Mouse (Mus musculus) leukemia stem cell, adult 10-12 weeks (primary cell): ENCODE measurements around the gene Gstt3. TPM values are rescaled to one million over a fixed set of nuclear protein-coding genes. Genes with fewer than 3 reads are reported as not detected.

Experiments
- polyA plus RNA-seq: library from polyadenylated mRNA; stranded (reverse); fragments of >175 nt; gene quantifications from 2 replicates; pipeline ENCODE4 v1.2.3, GENCODE M21; 2012; ENCODE audit warnings: low replicate concordance

Gstt3 gene
- polyA plus RNA-seq, result 0.27 and 0.55 TPM in 2 replicates

DNA sequence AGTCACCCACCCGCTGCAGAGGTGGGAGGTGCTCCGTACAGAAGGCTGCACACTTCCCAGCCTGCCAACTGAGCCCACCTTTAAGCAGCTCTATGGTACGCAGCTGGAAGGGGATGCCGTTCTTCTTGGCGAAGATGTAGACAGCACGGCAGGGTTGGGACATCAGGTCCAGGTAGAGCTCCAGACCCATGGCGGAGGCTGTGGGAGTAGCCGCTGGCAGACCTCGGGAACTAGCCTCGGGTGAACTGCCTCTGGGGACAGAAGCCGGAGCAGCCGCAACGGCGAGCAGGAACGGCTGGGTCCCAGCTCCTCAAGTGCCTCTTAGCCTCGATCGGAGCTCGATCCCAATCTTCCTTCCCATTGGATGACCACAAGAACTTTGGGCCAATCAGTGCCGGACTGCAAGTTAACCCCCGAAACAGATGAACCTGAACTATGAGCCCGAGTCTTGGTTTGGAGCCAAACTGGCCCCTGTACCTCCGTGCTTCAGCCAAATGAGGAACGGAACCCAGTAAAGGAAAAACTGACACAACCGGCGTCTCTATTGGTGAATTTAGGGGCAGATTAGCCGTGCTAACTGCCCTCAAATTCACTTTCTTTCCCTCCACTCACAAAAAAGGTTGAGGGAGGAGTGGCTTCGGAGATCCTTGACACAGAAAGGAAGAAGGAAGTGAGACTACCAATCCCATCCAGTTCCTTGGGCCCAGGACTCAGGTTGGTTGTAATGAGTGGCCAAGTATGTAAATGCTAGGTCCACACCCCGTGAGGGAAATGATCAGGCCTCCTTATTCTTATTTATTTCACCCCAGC is at the start of gene Gstt3, which contains the start of gene Gm20441:
Gene Gstt3 (minus strand): TSS at position 646 of the 810 bp plus-strand sequence.
Gene Gm20441 (minus strand): TSS at position 186 of the 810 bp plus-strand sequence.

DNA sequence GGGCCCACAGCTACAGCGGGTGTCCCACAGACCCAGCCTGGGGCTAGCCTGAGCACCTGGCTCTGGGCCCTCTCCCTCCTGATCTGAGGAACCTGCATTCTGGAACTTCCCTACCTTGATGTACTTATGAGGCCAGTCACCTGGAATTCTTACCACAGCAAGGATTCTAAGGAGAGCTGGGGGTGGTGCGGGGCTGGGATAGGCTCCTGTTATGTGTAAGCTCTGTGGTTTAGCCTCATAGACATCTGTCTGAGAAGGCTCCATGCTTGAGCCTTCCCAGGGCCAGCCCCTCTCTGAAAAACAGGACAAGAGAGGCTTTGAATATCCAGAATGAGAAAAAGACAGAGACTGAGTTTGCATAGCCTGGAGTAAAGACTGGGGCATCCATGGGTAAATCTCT is 41.2 kb upstream of the Gstt3 start, which contains the start of gene Gstt4:
Gene Gstt4 (minus strand): TSS at position 101 of the 400 bp plus-strand sequence.

DNA sequence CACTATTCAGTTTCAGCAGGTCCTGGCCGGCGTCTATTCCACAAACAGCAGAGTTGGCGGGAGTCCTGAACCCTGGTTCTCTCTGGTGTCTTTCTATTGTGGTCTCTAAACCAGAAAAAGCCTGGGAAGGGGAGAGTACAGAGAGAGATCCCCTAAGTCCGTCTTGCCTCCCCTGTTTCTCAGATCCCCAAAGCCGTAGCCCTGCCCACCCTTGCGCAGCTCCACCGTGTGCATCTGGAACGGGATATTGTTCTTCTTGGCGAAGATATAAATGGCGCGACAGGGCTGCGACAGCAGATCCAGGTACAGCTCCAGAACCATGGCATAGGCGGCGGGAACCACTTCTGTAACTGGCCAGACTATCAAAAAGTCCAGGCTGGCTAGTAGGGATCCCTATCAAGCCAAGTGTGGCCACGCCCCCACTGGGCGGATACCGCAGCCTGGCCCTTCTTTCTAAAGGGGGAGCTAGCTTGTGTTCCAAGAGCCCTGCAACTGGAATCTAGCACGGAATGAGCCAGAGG is 17.0 kb upstream of the Gstt3 start, which contains the start of gene Gstt1:
Gene Gstt1 (minus strand): TSS at position 409 of the 521 bp plus-strand sequence.

DNA sequence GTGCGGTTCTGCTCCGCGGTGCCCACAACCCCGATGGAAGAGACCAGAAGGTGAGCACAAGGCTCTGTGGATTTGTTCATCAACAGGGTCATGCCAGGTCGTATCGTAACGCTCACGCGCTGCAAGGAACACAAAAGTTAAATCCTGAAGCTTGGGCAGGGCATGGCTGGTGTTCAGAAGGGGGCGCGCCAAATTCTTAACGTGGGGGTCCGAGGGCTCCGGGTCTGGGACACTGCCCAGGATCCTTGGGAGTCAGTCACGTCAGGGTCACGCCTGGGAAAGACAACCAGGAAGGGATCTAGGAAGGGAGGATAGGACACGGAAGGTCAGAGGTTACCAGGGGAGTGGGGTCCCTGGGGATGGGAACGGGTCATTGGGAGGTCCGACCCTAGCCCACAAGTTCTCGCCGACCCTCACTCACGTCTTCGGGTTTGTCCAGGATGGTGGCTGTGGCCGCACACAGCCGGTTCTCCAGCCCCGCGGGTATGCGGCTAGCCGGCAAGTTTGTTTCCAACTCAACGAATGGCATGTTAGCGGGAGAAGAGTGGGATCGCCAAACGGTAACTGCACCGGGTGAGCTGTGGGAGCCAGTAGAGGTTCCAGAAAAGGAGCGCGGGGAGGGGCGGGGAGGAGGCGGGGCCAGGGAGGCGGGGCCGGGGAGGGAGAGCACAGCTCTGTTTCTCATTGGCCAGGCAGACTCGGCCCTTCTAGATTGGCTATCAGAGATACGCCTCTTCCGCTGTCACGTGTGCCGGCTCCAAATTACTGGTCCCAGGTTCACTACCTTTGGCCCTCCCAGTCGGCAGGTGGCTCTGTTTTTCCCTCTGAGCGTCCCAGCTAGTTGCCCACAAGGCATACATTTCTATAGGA is 8.2 kb downstream of the Gstt3 start, which contains the start of gene Ddt:
Gene Ddt (minus strand): TSS at position 620 of the 870 bp plus-strand sequence.

DNA sequence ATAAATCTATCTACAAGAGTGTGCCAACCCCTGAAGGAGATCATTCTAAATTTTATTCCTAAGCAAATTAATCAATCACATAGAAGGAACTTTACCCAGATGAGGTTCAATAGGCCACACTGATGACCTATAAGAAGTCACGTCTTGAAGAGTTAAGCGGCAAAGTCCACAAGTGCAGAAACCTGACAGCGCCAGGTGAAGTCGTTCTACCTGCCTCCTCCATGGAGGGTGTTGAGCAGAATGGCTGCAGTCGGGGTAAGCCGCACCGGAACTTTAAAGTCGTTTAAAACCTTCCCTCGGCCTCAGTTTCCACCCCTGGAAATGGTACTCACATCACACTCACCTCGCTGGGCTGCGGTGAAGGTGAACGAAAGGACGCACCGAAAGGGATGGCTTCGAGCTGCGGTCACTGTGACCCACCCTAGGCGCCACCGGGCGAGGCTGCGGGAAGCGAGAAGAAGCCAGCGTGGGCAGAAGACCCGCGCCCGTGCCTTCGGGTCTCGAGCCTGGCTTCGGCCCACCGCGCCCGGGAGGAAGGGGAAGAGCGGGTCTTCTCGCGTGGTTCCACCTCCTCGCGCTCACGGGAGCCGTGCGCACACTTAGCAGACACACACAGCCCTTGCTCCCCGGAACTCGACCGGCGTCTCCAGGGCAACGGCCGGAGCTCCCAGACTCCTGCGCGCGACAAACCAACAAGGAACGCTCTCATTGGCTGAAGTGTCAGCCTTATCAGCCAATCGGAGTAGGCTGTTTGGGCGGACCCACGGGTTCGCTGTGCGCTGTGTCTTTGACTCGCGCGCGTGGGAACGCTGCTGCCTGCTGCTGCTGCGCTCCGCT is 17.3 kb downstream of the Gstt3 start, which contains the start of gene Cabin1:
Gene Cabin1 (minus strand): TSS at position 660 of the 837 bp plus-strand sequence.

Other genes starting within 250 kb of the Gstt3 start
- 0.03 and 0.17 TPM in 2 replicates for gene Lrrc75b, start 221.1 kb downstream of the Gstt3 start, polyA plus RNA-seq
- 0.38 and 0.40 TPM in 2 replicates for gene Ggt1, start 219.8 kb downstream of the Gstt3 start, polyA plus RNA-seq
- 2.8 and 5.4 TPM in 2 replicates for gene Ggt5, start 192.1 kb downstream of the Gstt3 start, polyA plus RNA-seq
- 1.5 and 3.0 TPM in 2 replicates for gene Susd2, start 137.4 kb downstream of the Gstt3 start, polyA plus RNA-seq
- 92.4 and 95.9 TPM in 2 replicates for gene Cabin1, start 17.1 kb downstream of the Gstt3 start, polyA plus RNA-seq
- gene Ddt, start 8.0 kb downstream of the Gstt3 start, polyA plus RNA-seq, result 6.1 and 31.5 TPM in 2 replicates
- not detected in 2 replicates for gene Gm20441, start 460 bp downstream of the Gstt3 start, polyA plus RNA-seq
- 0.18 and 1.6 TPM in 2 replicates for gene Gstt1, start 17.2 kb upstream of the Gstt3 start, polyA plus RNA-seq
- gene Gstt4, start 41.1 kb upstream of the Gstt3 start, polyA plus RNA-seq, result not detected in 2 replicates
- gene Gstt2, start 56.0 kb upstream of the Gstt3 start, polyA plus RNA-seq, result 3.1 and 4.5 TPM in 2 replicates
- 481 and 626 TPM in 2 replicates for gene Mif, start 78.8 kb upstream of the Gstt3 start, polyA plus RNA-seq
- gene Derl3, start 112.0 kb upstream of the Gstt3 start, polyA plus RNA-seq, result 98.4 and 350 TPM in 2 replicates
- 301 and 413 TPM in 2 replicates for gene Smarcb1, start 140.2 kb upstream of the Gstt3 start, polyA plus RNA-seq
- gene Chchd10, start 151.7 kb upstream of the Gstt3 start, polyA plus RNA-seq, result 474 and 1,050 TPM in 2 replicates
- 0.56 and 0.94 TPM in 2 replicates for gene Mmp11, start 155.1 kb upstream of the Gstt3 start, polyA plus RNA-seq
- gene Gm867, start 159.3 kb upstream of the Gstt3 start, polyA plus RNA-seq, result 2.3 and 3.0 TPM in 2 replicates
- 1.2 and 1.8 TPM in 2 replicates for gene Vpreb3, start 161.6 kb upstream of the Gstt3 start, polyA plus RNA-seq
- not detected in 2 replicates for gene Gm5134, start 173.1 kb upstream of the Gstt3 start, polyA plus RNA-seq